Mouse (Mus musculus) embryonic fibroblast, embryonic 13.5 days (primary cell): ENCODE results near the gene Med13l.

ENCODE experiments used
- CTCF ChIP-seq: IDR thresholded peaks from 2 replicates; pipeline ENCODE4 v1.5.1; 2011; ENCODE audit warnings: mild to moderate bottlenecking, control low read depth, low read length, moderate library complexity, borderline replicate concordance; ENCODE audit not compliant: insufficient read depth
- POLR2A ChIP-seq: IDR thresholded peaks from 2 replicates; pipeline ENCODE4 v1.6.1; 2011; ENCODE audit warnings: low read depth, mild to moderate bottlenecking, control low read depth, low read length, moderate library complexity

GRCm38 (mm10) chr5:118672111-118672510 lies 111.6 kb downstream of the Med13l start:
- TF ChIP-seq CTCF (no peak), POLR2A (no peak)
